Mouse (Mus musculus): ENCODE data around the gene Stxbp1. TPM values are rescaled to one million over a fixed set of nuclear protein-coding genes. Genes with fewer than 3 reads are reported as not detected.

Stxbp1 gene
- polyA plus RNA-seq, 1 experiment from 2014 or later, result 19.6 TPM

- H3K4me1 ChIP-seq (ENCODE audit: insufficient read depth, low read length), result peaks cover 5% of the 10 kb centered on the region; the same call in 1 of the 2 replicates
- H3K4me3 ChIP-seq (ENCODE audit: low read length), result no peak overlapping the region
- ATAC-seq (ENCODE audit: low FRiP score, low TSS enrichment), result no peak
- no peaks in the 10 kb centered on the region for H3K9me3 ChIP-seq (ENCODE audit: low read length)
- H3K27me3 ChIP-seq (ENCODE audit: insufficient read depth, low read length), result no peaks in the 10 kb centered on the region
- no peak overlapping the region for H3K4me2 ChIP-seq (replicated peaks; ENCODE audit: low read depth, low read length)
- no peak overlapping the region for H3K27ac ChIP-seq (ENCODE audit: low read length)
- H3K9ac ChIP-seq (replicated peaks; ENCODE audit: low read length), result no peak overlapping the region
- H3K36me3 ChIP-seq (ENCODE audit: insufficient read depth, low read length), result no peaks in the 10 kb centered on the region
- WGBS, result 75% methylated on average over 5 of the region's 5 CpGs
These were observed 77.5 kb downstream of the Stxbp1 start for GRCm38 (mm10) chr2:32769327-32770085.

- Histone ChIP-seq H3K4me3 (ENCODE audit: low read length) (no peak overlapping the region), H3K36me3 (ENCODE audit: insufficient read depth, low read length) (no peaks in the 10 kb centered on the region), H3K9ac (replicated peaks; ENCODE audit: low read length) (no peak overlapping the region), H3K27ac (ENCODE audit: low read length) (no peak overlapping the region), H3K4me1 (ENCODE audit: insufficient read depth, low read length) (peaks cover 5% of the 10 kb centered on the region; the same call in 1 of the 2 replicates), H3K9me3 (ENCODE audit: low read length) (no peaks in the 10 kb centered on the region), H3K27me3 (ENCODE audit: insufficient read depth, low read length) (no peaks in the 10 kb centered on the region), H3K4me2 (replicated peaks; ENCODE audit: low read depth, low read length) (no peak overlapping the region)
- WGBS, result 56% methylated on average over 19 of the region's 19 CpGs
- no peak for ATAC-seq (ENCODE audit: low FRiP score, low TSS enrichment)
These were observed 78.3 kb downstream of the Stxbp1 start for GRCm38 (mm10) chr2:32768661-32769285.

GRCm38 (mm10) chr2:32767241-32767640 lies 79.8 kb downstream of the Stxbp1 start:
- Histone ChIP-seq H3K9me3 (ENCODE audit: low read length) (no peaks in the 10 kb centered on the region), H3K4me3 (ENCODE audit: low read length) (no peak overlapping the region), H3K4me2 (replicated peaks; ENCODE audit: low read depth, low read length) (no peak overlapping the region), H3K27me3 (ENCODE audit: insufficient read depth, low read length) (no peaks in the 10 kb centered on the region), H3K4me1 (ENCODE audit: insufficient read depth, low read length) (peaks cover 5% of the 10 kb centered on the region; the same call in 1 of the 2 replicates), H3K36me3 (ENCODE audit: insufficient read depth, low read length) (peaks cover 3% of the 10 kb centered on the region; the same call in 1 of the 2 replicates), H3K27ac (ENCODE audit: low read length) (no peak overlapping the region), H3K9ac (replicated peaks; ENCODE audit: low read length) (no peak overlapping the region)
- 61% methylated on average over 12 of the region's 12 CpGs for WGBS
- ATAC-seq (ENCODE audit: low FRiP score, low TSS enrichment), result no peak

GRCm38 (mm10) chr2:32763353-32763752 lies 83.7 kb downstream of the Stxbp1 start:
- Histone ChIP-seq H3K9me3 (ENCODE audit: low read length) (no peaks in the 10 kb centered on the region), H3K4me3 (ENCODE audit: low read length) (no peak overlapping the region), H3K9ac (replicated peaks; ENCODE audit: low read length) (no peak overlapping the region), H3K4me2 (replicated peaks; ENCODE audit: low read depth, low read length) (no peak overlapping the region), H3K36me3 (ENCODE audit: insufficient read depth, low read length) (peaks cover 18% of the 10 kb centered on the region; the same call in 1 of the 2 replicates), H3K27ac (ENCODE audit: low read length) (no peak overlapping the region), H3K4me1 (ENCODE audit: insufficient read depth, low read length) (peaks cover 3% of the 10 kb centered on the region), H3K27me3 (ENCODE audit: insufficient read depth, low read length) (no peaks in the 10 kb centered on the region)
- ATAC-seq (ENCODE audit: low FRiP score, low TSS enrichment), result no peak
- 82% methylated on average over 3 of the region's 3 CpGs for WGBS

GRCm38 (mm10) chr2:32761859-32762258 lies 85.2 kb downstream of the Stxbp1 start:
- no peak overlapping the region for H3K4me3 ChIP-seq (ENCODE audit: low read length)
- 92% methylated on average over 4 of the region's 4 CpGs for WGBS
- H3K36me3 ChIP-seq (ENCODE audit: insufficient read depth, low read length), result peaks cover 18% of the 10 kb centered on the region; the same call in 1 of the 2 replicates
- no peak overlapping the region for H3K4me2 ChIP-seq (replicated peaks; ENCODE audit: low read depth, low read length)
- no peak overlapping the region for H3K27ac ChIP-seq (ENCODE audit: low read length)
- H3K4me1 ChIP-seq (ENCODE audit: insufficient read depth, low read length), result peaks cover 10% of the 10 kb centered on the region
- no peak overlapping the region for H3K9ac ChIP-seq (replicated peaks; ENCODE audit: low read length)
- no peaks in the 10 kb centered on the region for H3K27me3 ChIP-seq (ENCODE audit: insufficient read depth, low read length)
- no peaks in the 10 kb centered on the region for H3K9me3 ChIP-seq (ENCODE audit: low read length)
- no peak for ATAC-seq (ENCODE audit: low FRiP score, low TSS enrichment)

GRCm38 (mm10) chr2:32761361-32761760 lies 85.7 kb downstream of the Stxbp1 start:
- ATAC-seq (ENCODE audit: low FRiP score, low TSS enrichment), result no peak
- Histone ChIP-seq H3K36me3 (ENCODE audit: insufficient read depth, low read length) (peaks cover 18% of the 10 kb centered on the region; the same call in 1 of the 2 replicates), H3K4me2 (replicated peaks; ENCODE audit: low read depth, low read length) (no peak overlapping the region), H3K27me3 (ENCODE audit: insufficient read depth, low read length) (no peaks in the 10 kb centered on the region), H3K9ac (replicated peaks; ENCODE audit: low read length) (no peak overlapping the region), H3K9me3 (ENCODE audit: low read length) (no peaks in the 10 kb centered on the region), H3K4me3 (ENCODE audit: low read length) (no peak overlapping the region), H3K27ac (ENCODE audit: low read length) (no peak overlapping the region), H3K4me1 (ENCODE audit: insufficient read depth, low read length) (peaks cover 12% of the 10 kb centered on the region)
- 89% methylated on average over 14 of the region's 14 CpGs for WGBS

GRCm38 (mm10) chr2:32759001-32759400 lies 88.0 kb downstream of the Stxbp1 start:
- Histone ChIP-seq H3K4me1 (ENCODE audit: insufficient read depth, low read length) (peaks cover 12% of the 10 kb centered on the region), H3K4me2 (replicated peaks; ENCODE audit: low read depth, low read length) (no peak overlapping the region), H3K36me3 (ENCODE audit: insufficient read depth, low read length) (peaks cover 28% of the 10 kb centered on the region; the same call in 1 of the 2 replicates), H3K4me3 (ENCODE audit: low read length) (no peak overlapping the region), H3K27ac (ENCODE audit: low read length) (no peak overlapping the region), H3K9ac (replicated peaks; ENCODE audit: low read length) (no peak overlapping the region), H3K27me3 (ENCODE audit: insufficient read depth, low read length) (no peaks in the 10 kb centered on the region), H3K9me3 (ENCODE audit: low read length) (no peaks in the 10 kb centered on the region)
- 94% methylated on average over 2 of the region's 2 CpGs for WGBS
- ATAC-seq (ENCODE audit: low FRiP score, low TSS enrichment), result no peak

GRCm38 (mm10) chr2:32758503-32758902 lies 88.5 kb downstream of the Stxbp1 start:
- no peaks in the 10 kb centered on the region for H3K9me3 ChIP-seq (ENCODE audit: low read length)
- ATAC-seq (ENCODE audit: low FRiP score, low TSS enrichment), result no peak
- 58% methylated on average over 8 of the region's 8 CpGs for WGBS
- H3K27me3 ChIP-seq (ENCODE audit: insufficient read depth, low read length), result no peaks in the 10 kb centered on the region
- H3K4me1 ChIP-seq (ENCODE audit: insufficient read depth, low read length), result peaks cover 12% of the 10 kb centered on the region
- H3K27ac ChIP-seq (ENCODE audit: low read length), result no peak overlapping the region
- no peak overlapping the region for H3K9ac ChIP-seq (replicated peaks; ENCODE audit: low read length)
- H3K4me3 ChIP-seq (ENCODE audit: low read length), result no peak overlapping the region
- no peak overlapping the region for H3K4me2 ChIP-seq (replicated peaks; ENCODE audit: low read depth, low read length)
- peaks cover 28% of the 10 kb centered on the region; the same call in 1 of the 2 replicates for H3K36me3 ChIP-seq (ENCODE audit: insufficient read depth, low read length)

GRCm38 (mm10) chr2:32757056-32757845 lies 89.8 kb downstream of the Stxbp1 start, which contains the start of gene Tor2a:
Gene Tor2a (plus strand): TSS chr2:32757234.
- WGBS, result under 1% methylated on average over 63 of the region's 66 CpGs
- H3K27ac ChIP-seq (ENCODE audit: low read length), result peak within 1 kb of the TSS; percentile 87
- H3K36me3 ChIP-seq (ENCODE audit: insufficient read depth, low read length), result peaks cover 28% of the 10 kb centered on the region
- H3K4me2 ChIP-seq (replicated peaks; ENCODE audit: low read depth, low read length), result peak within 1 kb of the TSS; percentile 64
- no peaks in the 10 kb centered on the region for H3K9me3 ChIP-seq (ENCODE audit: low read length)
- no peaks in the 10 kb centered on the region for H3K27me3 ChIP-seq (ENCODE audit: insufficient read depth, low read length)
- ATAC-seq (ENCODE audit: low FRiP score, low TSS enrichment), result peak; percentile 95
- H3K4me1 ChIP-seq (ENCODE audit: insufficient read depth, low read length), result peaks cover 13% of the 10 kb centered on the region
- H3K4me3 ChIP-seq (ENCODE audit: low read length), result peak within 1 kb of the TSS; percentile 78
- H3K9ac ChIP-seq (replicated peaks; ENCODE audit: low read length), result peak within 1 kb of the TSS; percentile 92

Measured in kidney, embryonic 16.5 days (tissue).